Mouse (Mus musculus) heart, adult 2 months (tissue): ENCODE results near the gene Ucn.

ENCODE experiments used
- CTCF ChIP-seq: fragments of 200-600 bp; IDR thresholded peaks from 2 replicates; pipeline ENCODE4 v1.8.1; 2022; ENCODE audit warnings: antibody characterized with exemption, mild to moderate bottlenecking, moderate library complexity
- EP300 ChIP-seq: fragments of 200-500 bp; IDR thresholded peaks from 2 replicates; pipeline ENCODE4 v1.6.1; 2011; ENCODE audit warnings: low read depth, low read length, control low read depth; ENCODE audit not compliant: insufficient read depth
- POLR2A ChIP-seq: fragments of 200-500 bp; IDR thresholded peaks from 2 replicates; pipeline ENCODE4 v1.6.1; 2011; ENCODE audit warnings: mild to moderate bottlenecking, low read depth, low read length, control low read depth; ENCODE audit not compliant: insufficient read depth

DNA sequence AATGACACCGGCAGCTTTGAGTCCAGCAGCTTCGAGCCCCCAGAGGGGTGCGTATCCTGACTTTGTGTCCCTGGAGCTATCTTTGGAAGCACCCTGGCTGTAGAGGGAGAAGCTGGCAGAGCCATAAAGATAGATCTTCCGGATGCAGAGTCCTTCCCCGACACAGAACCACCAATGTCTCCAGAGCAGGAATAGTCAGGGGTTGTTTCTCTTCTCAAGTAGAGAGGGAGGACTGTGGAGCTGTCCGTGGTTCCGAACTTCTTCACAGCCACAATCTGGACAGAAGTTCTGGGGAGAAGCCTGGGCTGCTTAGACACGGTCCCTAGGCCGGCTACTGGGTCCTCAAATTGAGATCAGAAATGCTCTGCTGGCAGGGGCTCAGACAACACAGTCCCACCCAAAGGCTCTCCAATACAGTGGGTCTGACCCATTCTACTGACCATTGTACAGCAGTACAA lies 368 bp upstream of the Ucn start:
- TF ChIP-seq POLR2A (no peak), CTCF (no peak), EP300 (no peak)
